Mouse (Mus musculus) CH12.LX (cell line): ENCODE results near the gene Zfp605. TPM values are rescaled to one million over a fixed set of nuclear protein-coding genes. Genes with fewer than 3 reads are reported as not detected.

Source experiments
- DNase-seq: peaks from one replicate; pipeline ENCODE4 v3.0.0-alpha.2; 2013; ENCODE audit errors: extremely low read depth
- H3K27ac ChIP-seq: 2 replicates; pipeline ENCODE4 v1.5.1; 2012; ENCODE audit warnings: low read depth, mild to moderate bottlenecking, control low read depth, moderate library complexity; ENCODE audit not compliant: insufficient read depth
- H3K27me3 ChIP-seq: replicated peaks from 2 replicates; pipeline ENCODE3; 2012; ENCODE audit warnings: inconsistent platforms
- H3K36me3 ChIP-seq, 2 experiments: replicated peaks in 1 of 2; 2 replicates each; pipeline versions ENCODE3 to v1.6.1; 2012; ENCODE audit warnings: inconsistent platforms in 1 of 2, low read length in 1 of 2, mild to moderate bottlenecking in 1 of 2, mixed read lengths in 1 of 2, moderate library complexity in 1 of 2; ENCODE audit not compliant: control insufficient read depth in 1 of 2, insufficient read depth in 1 of 2
- H3K4me1 ChIP-seq, 2 experiments: 2 replicates each; pipeline ENCODE4 v1.6.1; 2012; ENCODE audit warnings: inconsistent platforms in 1 of 2, moderate library complexity in 1 of 2; ENCODE audit not compliant: insufficient read depth in 2 of 2, control insufficient read depth in 1 of 2
- H3K4me2 ChIP-seq: 2 replicates; pipeline ENCODE4 v1.6.1; 2012; ENCODE audit warnings: low read depth, mild to moderate bottlenecking, control low read depth; ENCODE audit not compliant: poor library complexity, insufficient read depth, severe bottlenecking
- H3K4me3 ChIP-seq, 3 experiments: fragments of 150-350 bp in 1 of 3; sonication (generic) in 1 of 3; replicated peaks in 1 of 3; 2 replicates each; pipeline versions ENCODE3 to v1.5.1; 2011 to 2012; ENCODE audit warnings: low read depth in 2 of 3, low read length in 2 of 3, mild to moderate bottlenecking in 2 of 3, moderate library complexity in 2 of 3, control low read depth in 1 of 3, improper control_type of control experiment in 1 of 3, inconsistent platforms in 1 of 3, mixed read lengths in 1 of 3; ENCODE audit not compliant: poor library complexity in 1 of 3
- H3K79me2 ChIP-seq: replicated peaks from 2 replicates; pipeline ENCODE4 v1.6.1; 2012; ENCODE audit warnings: mild to moderate bottlenecking, moderate library complexity; ENCODE audit not compliant: control insufficient read depth, poor library complexity, insufficient read depth, severe bottlenecking; ENCODE audit errors: extremely low read depth
- H3K9ac ChIP-seq: 2 replicates; pipeline ENCODE4 v1.6.1; 2012; ENCODE audit warnings: low read depth, mild to moderate bottlenecking, control low read depth, moderate library complexity; ENCODE audit not compliant: insufficient read depth
- H3K9me3 ChIP-seq: replicated peaks from 2 replicates; pipeline ENCODE3; 2012; ENCODE audit warnings: low read length, inconsistent platforms, mixed read lengths
- CHD2 ChIP-seq: IDR thresholded peaks from 2 replicates; pipeline ENCODE4 v1.6.1; 2011; ENCODE audit warnings: low read length, improper control_type of control experiment
- ELF1 ChIP-seq: IDR thresholded peaks from 2 replicates; pipeline ENCODE4 v1.6.1; 2014; ENCODE audit warnings: low read depth, mild to moderate bottlenecking, inconsistent platforms, low read length, improper control_type of control experiment
- EP300 ChIP-seq: IDR thresholded peaks from 2 replicates; pipeline ENCODE4 v1.6.1; 2011; ENCODE audit warnings: low read length, improper control_type of control experiment
- ETS1 ChIP-seq: conservative IDR thresholded peaks from 2 replicates; pipeline ENCODE4 v1.6.1; 2012; ENCODE audit warnings: low read depth, mild to moderate bottlenecking, inconsistent platforms, low read length, improper control_type of control experiment, moderate library complexity
- GABPA ChIP-seq: IDR thresholded peaks from 2 replicates; pipeline ENCODE4 v1.6.1; 2012; ENCODE audit warnings: low read depth, low read length, improper control_type of control experiment, inconsistent platforms; ENCODE audit not compliant: insufficient replicate concordance
- HCFC1 ChIP-seq: IDR thresholded peaks from 2 replicates; pipeline ENCODE4 v1.6.1; 2012; ENCODE audit warnings: low read depth, mild to moderate bottlenecking, inconsistent platforms, low read length, improper control_type of control experiment
- IRF4 ChIP-seq: IDR thresholded peaks from 2 replicates; pipeline ENCODE4 v1.6.1; 2014; ENCODE audit warnings: low read depth, mild to moderate bottlenecking, inconsistent platforms, low read length, improper control_type of control experiment
- JUN ChIP-seq: IDR thresholded peaks from 2 replicates; pipeline ENCODE4 v1.6.1; 2011; ENCODE audit warnings: low read depth, mild to moderate bottlenecking, low read length, improper control_type of control experiment, moderate library complexity; ENCODE audit not compliant: insufficient read depth
- MAFK ChIP-seq: IDR thresholded peaks from 2 replicates; pipeline ENCODE4 v1.6.1; 2011; ENCODE audit warnings: low read length, improper control_type of control experiment; ENCODE audit not compliant: insufficient replicate concordance
- MAX ChIP-seq: IDR thresholded peaks from 2 replicates; pipeline ENCODE4 v1.6.1; 2011; ENCODE audit warnings: low read length, improper control_type of control experiment
- MAZ ChIP-seq: IDR thresholded peaks from 2 replicates; pipeline ENCODE4 v1.6.1; 2012; ENCODE audit warnings: low read depth, mild to moderate bottlenecking, inconsistent platforms, low read length, improper control_type of control experiment, moderate library complexity
- MEF2A ChIP-seq: IDR thresholded peaks from 2 replicates; pipeline ENCODE4 v1.6.1; 2014; ENCODE audit warnings: low read depth, mild to moderate bottlenecking, inconsistent platforms, low read length, improper control_type of control experiment, borderline replicate concordance
- MXI1 ChIP-seq: IDR thresholded peaks from 2 replicates; pipeline ENCODE4 v1.6.1; 2011; ENCODE audit warnings: mild to moderate bottlenecking, low read depth, low read length, improper control_type of control experiment
- MYC ChIP-seq: IDR thresholded peaks from 2 replicates; pipeline ENCODE4 v1.6.1; 2011; ENCODE audit warnings: low read depth, mild to moderate bottlenecking, improper control_type of control experiment, low read length
- NELFE ChIP-seq: IDR thresholded peaks from 2 replicates; pipeline ENCODE4 v1.6.1; 2011; ENCODE audit warnings: low read depth, low read length, improper control_type of control experiment
- PAX5 ChIP-seq: IDR thresholded peaks from 2 replicates; pipeline ENCODE4 v1.6.1; 2012; ENCODE audit warnings: low read length, inconsistent platforms, mixed read lengths
- RCOR1 ChIP-seq: conservative IDR thresholded peaks from 2 replicates; pipeline ENCODE4 v1.6.1; 2012; ENCODE audit warnings: low read depth, mild to moderate bottlenecking, inconsistent platforms, low read length, improper control_type of control experiment
- SMC3 ChIP-seq: IDR thresholded peaks from 2 replicates; pipeline ENCODE4 v1.6.1; 2011; ENCODE audit warnings: low read depth, low read length, improper control_type of control experiment
- TBP ChIP-seq: conservative IDR thresholded peaks from 2 replicates; pipeline ENCODE4 v1.6.1; 2011; ENCODE audit warnings: low read depth, low read length, improper control_type of control experiment
- USF1 ChIP-seq: IDR thresholded peaks from 2 replicates; pipeline ENCODE4 v1.6.1; 2014; ENCODE audit warnings: low read depth, mild to moderate bottlenecking, inconsistent platforms, low read length, improper control_type of control experiment
- USF2 ChIP-seq: conservative IDR thresholded peaks from 2 replicates; pipeline ENCODE4 v1.6.1; 2011; ENCODE audit warnings: low read depth, low read length, improper control_type of control experiment
- ZKSCAN1 ChIP-seq: IDR thresholded peaks from 2 replicates; pipeline ENCODE4 v1.6.1; 2012; ENCODE audit warnings: low read depth, inconsistent platforms, low read length, improper control_type of control experiment, borderline replicate concordance
- ZNF384 ChIP-seq: IDR thresholded peaks from 2 replicates; pipeline ENCODE4 v1.6.1; 2012; ENCODE audit warnings: low read depth, low read length, improper control_type of control experiment, inconsistent platforms
- dilution Hi-C: fragments of 300-500 bp; cut with MboI; formaldehyde crosslinking; loops from 2 replicates; pipeline ENCODE4 v1.14.3; 2020; ENCODE audit warnings: low sequenced_read_pairs; ENCODE audit not compliant: extremely low pct_unique_long_range_greater_than_20kb, extremely low pct_ligation_motif_present
- in situ Hi-C: fragments of 300-500 bp; cut with MboI; formaldehyde crosslinking; loops from 3 replicates; pipeline ENCODE4 v1.14.3; 2019; ENCODE audit warnings: low sequenced_read_pairs, low pct_ligation_motif_present, low pct_unique_long_range_greater_than_20kb, mixed read lengths
- polyA plus RNA-seq: library from polyadenylated mRNA; unstranded; fragments of >175 nt; gene quantifications from 2 replicates; pipeline ENCODE4 v1.2.1, GENCODE M21; 2012; ENCODE audit warnings: low read depth; ENCODE audit not compliant: insufficient read length
- total RNA-seq, 2 experiments: library from RNA; depleted of rRNA; stranded (reverse); fragments of 300-350 nt in 1 of 2; fragments of >200 nt in 1 of 2; gene quantifications; 2 replicates each; pipeline ENCODE4 v1.2.3; 2012 to 2014

The Zfp605 gene
- total and polyA plus RNA-seq, 3 experiments: 3.9 to 5.9 (median 5.3) TPM

GRCm38 (mm10) chr5:110140424-110140823 lies 30.5 kb downstream of the Zfp605 start:
- no peak overlapping the region for H3K4me2 ChIP-seq
- in situ Hi-C loops (no loop called here), dilution Hi-C loops (no loop called here)
- H3K4me3 ChIP-seq: no peak overlapping the region
- DNase-seq: no peak
- peaks cover 14% of the 10 kb centered on the region for H3K79me2 ChIP-seq
- no peak overlapping the region for H3K27ac ChIP-seq
- H3K4me1 ChIP-seq: peaks cover 5 to 22% of the 10 kb centered on the region in 2 experiments
- TF ChIP-seq MXI1 (no peak), JUN (no peak), HCFC1 (no peak), USF2 (no peak), NELFE (no peak), IRF4 (no peak), ELF1 (no peak), PAX5 (no peak), RCOR1 (no peak), ZKSCAN1 (no peak), USF1 (no peak), SMC3 (no peak)
- H3K36me3 ChIP-seq: peaks cover 39 to 62% of the 10 kb centered on the region in 2 experiments
- no peaks in the 10 kb centered on the region for H3K9me3 ChIP-seq
- no peak overlapping the region for H3K9ac ChIP-seq
- H3K27me3 ChIP-seq: no peaks in the 10 kb centered on the region

GRCm38 (mm10) chr5:110142309-110142708 lies 32.4 kb downstream of the Zfp605 start:
- H3K36me3 ChIP-seq: peaks cover 55 to 80% of the 10 kb centered on the region in 2 experiments
- peaks cover 5 to 13% of the 10 kb centered on the region in 2 experiments for H3K4me1 ChIP-seq
- in situ Hi-C loops (no loop called here), dilution Hi-C loops (no loop called here)
- DNase-seq: no peak
- TF ChIP-seq EP300 (no peak), MYC (no peak), SMC3 (no peak), TBP (no peak), GABPA (no peak), MAZ (no peak), USF1 (no peak), MAX (no peak), CHD2 (no peak), MAFK (no peak), ETS1 (no peak), PAX5 (no peak), ZNF384 (no peak), MEF2A (no peak), RCOR1 (no peak), ZKSCAN1 (no peak)
- no peak overlapping the region for H3K4me2 ChIP-seq
- H3K27ac ChIP-seq: no peak overlapping the region
- H3K9me3 ChIP-seq: no peaks in the 10 kb centered on the region
- H3K4me3 ChIP-seq: no peak overlapping the region
- H3K79me2 ChIP-seq: no peaks in the 10 kb centered on the region; the same call in none of the 2 replicates
- no peaks in the 10 kb centered on the region for H3K27me3 ChIP-seq
- H3K9ac ChIP-seq: no peak overlapping the region
